Mouse (Mus musculus) brain, embryonic 14.5 days (tissue): Measurements from ENCODE around the gene Hdlbp.
"Not testable (repeated sequence)": the region's sequence is repeated elsewhere in the genome, so short reads cannot be mapped to it uniquely, and the experiment has no call there.

Experiments
- CTCF ChIP-seq: fragments of 200-500 bp; IDR thresholded peaks from 2 replicates; pipeline ENCODE4 v1.5.1; 2012; ENCODE audit warnings: inconsistent platforms, mild to moderate bottlenecking, moderate library complexity, borderline replicate concordance; ENCODE audit not compliant: insufficient read depth, insufficient read length; ENCODE audit errors: extremely low read depth
- POLR2A ChIP-seq: fragments of 200-500 bp; IDR thresholded peaks from 2 replicates; pipeline ENCODE4 v1.6.1; 2012; ENCODE audit warnings: mild to moderate bottlenecking, inconsistent platforms, borderline replicate concordance; ENCODE audit not compliant: poor library complexity, insufficient read depth, insufficient read length, severe bottlenecking; ENCODE audit errors: extremely low read depth

- not testable (repeated sequence) for TF ChIP-seq CTCF, POLR2A
These were observed 7.7 kb upstream of the Hdlbp start for GRCm38 (mm10) chr1:93486302-93486701.
